Mouse (Mus musculus) liver, adult 2 months (tissue): ENCODE results near the gene Ccdc63.

Experiments
- CTCF ChIP-seq: fragments of 200-500 bp; IDR thresholded peaks from 2 replicates; pipeline ENCODE4 v1.5.1; 2011; ENCODE audit warnings: low read depth, low read length, control low read depth
- POLR2A ChIP-seq: fragments of 200-500 bp; IDR thresholded peaks from 2 replicates; pipeline ENCODE4 v1.6.1; 2011; ENCODE audit warnings: low read length, control low read depth; ENCODE audit not compliant: insufficient read depth; ENCODE audit errors: extremely low read depth

- TF ChIP-seq POLR2A: no peak
- no peak for TF ChIP-seq CTCF
Measured at GRCm38 (mm10) chr5:122092794-122093193, 47.8 kb downstream of the Ccdc63 start.
